Mouse (Mus musculus) adrenal gland, adult 8-10 months (tissue): ENCODE measurements around the gene Gmnc. TPM values are rescaled to one million over a fixed set of nuclear protein-coding genes. Genes with fewer than 3 reads are reported as not detected.

Experiments
- DNase-seq: peaks from one replicate; pipeline ENCODE4 v3.0.0; 2022
- total RNA-seq, 4 experiments: library from RNA; stranded (reverse); gene quantifications; 2 replicates each; pipeline ENCODE4 v1.2.4; 2022

The Gmnc gene
- not detected for total RNA-seq

- no peak for DNase-seq
These were observed at the start of gene Gmnc for GRCm38 (mm10) chr16:26991477-26992300. Gmnc (minus strand) TSS chr16:26991652.

- DNase-seq = no peak
These were observed 35.8 kb upstream of the Gmnc start for GRCm38 (mm10) chr16:27027281-27027680.

- DNase-seq = no peak
These were observed 34.8 kb upstream of the Gmnc start for GRCm38 (mm10) chr16:27026226-27026625.

GRCm38 (mm10) chr16:27022746-27023145 lies 31.3 kb upstream of the Gmnc start:
- no peak for DNase-seq

- no peak for DNase-seq
These were observed 25.9 kb upstream of the Gmnc start for GRCm38 (mm10) chr16:27017309-27017708.

- DNase-seq = no peak
These were observed 11.3 kb upstream of the Gmnc start for GRCm38 (mm10) chr16:27002714-27003113.

- DNase-seq = no peak
These were observed 8.1 kb upstream of the Gmnc start for GRCm38 (mm10) chr16:26999563-26999962.

- no peak for DNase-seq
These were observed 1.8 kb downstream of the Gmnc start for GRCm38 (mm10) chr16:26989415-26990315.

GRCm38 (mm10) chr16:26988188-26988587 lies 3.3 kb downstream of the Gmnc start:
- DNase-seq = no peak

GRCm38 (mm10) chr16:26985796-26986195 lies 5.7 kb downstream of the Gmnc start:
- DNase-seq = no peak

GRCm38 (mm10) chr16:26982112-26982511 lies 9.3 kb downstream of the Gmnc start:
- DNase-seq = no peak

- DNase-seq = no peak
These were observed 23.5 kb downstream of the Gmnc start for GRCm38 (mm10) chr16:26967967-26968366.

- no peak for DNase-seq
These were observed 24.6 kb downstream of the Gmnc start for GRCm38 (mm10) chr16:26966830-26967229.

GRCm38 (mm10) chr16:26961971-26962370 lies 29.5 kb downstream of the Gmnc start:
- DNase-seq = no peak

GRCm38 (mm10) chr16:26951601-26952000 lies 39.9 kb downstream of the Gmnc start:
- DNase-seq = no peak

- no peak for DNase-seq
These were observed 41.2 kb downstream of the Gmnc start for GRCm38 (mm10) chr16:26950209-26950608.

GRCm38 (mm10) chr16:26903968-26904367 lies 87.5 kb downstream of the Gmnc start:
- no peak for DNase-seq

- peak; percentile 66 for DNase-seq
These were observed 90.0 kb downstream of the Gmnc start for GRCm38 (mm10) chr16:26901471-26901870.

GRCm38 (mm10) chr16:26886337-26886736 lies 105.1 kb downstream of the Gmnc start:
- no peak for DNase-seq

GRCm38 (mm10) chr16:26876885-26877284 lies 114.6 kb downstream of the Gmnc start:
- no peak for DNase-seq
